Mouse (Mus musculus): ENCODE results near the gene Adgrl4. TPM values are rescaled to one million over a fixed set of nuclear protein-coding genes. Genes with fewer than 3 reads are reported as not detected.

Gene Adgrl4
- polyA plus RNA-seq, 1 experiment from 2014 or later: 5.0 TPM

DNA sequence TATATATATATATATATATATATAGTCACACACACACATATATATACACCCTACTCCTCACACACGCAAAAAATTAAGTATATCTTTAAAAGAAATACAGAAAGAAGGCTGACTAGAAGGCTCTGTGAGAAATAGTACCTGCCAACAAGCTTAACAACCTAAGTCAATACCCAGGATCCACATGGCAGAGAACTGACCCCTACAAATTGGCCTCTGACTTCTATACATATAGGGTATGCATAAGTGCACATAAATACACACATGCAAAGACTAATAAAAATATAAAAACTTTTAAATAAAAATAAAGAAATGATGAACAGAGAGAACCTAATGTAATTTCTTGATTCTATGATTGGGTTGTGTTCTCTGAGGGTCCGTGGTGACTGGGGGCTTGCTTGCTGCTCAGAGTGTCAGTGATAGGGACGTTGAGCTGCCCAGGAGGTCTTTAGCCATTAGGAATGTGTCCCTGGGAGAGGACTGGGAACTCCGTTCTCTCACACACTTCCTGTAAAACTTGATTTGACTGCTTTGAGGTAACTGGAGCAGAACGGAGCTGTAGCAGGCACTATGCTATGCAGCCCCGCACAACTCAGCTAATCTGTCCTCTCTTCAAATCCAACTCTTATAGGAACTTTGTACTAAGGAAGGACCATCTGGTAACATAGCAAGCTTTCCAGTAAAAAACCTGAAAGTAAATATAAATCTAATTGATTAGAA is 17.5 kb downstream of the Adgrl4 start:
- ATAC-seq (ENCODE audit: low read depth): no peak
- 47% methylated on average over 6 of the region's 6 CpGs for WGBS (ENCODE audit: insufficient replicate concordance)
- no peak overlapping the region for H3K9ac ChIP-seq (ENCODE audit: low read depth, low read length)
- H3K4me1 ChIP-seq (ENCODE audit: control insufficient read depth, low read depth, low read length): no peaks in the 10 kb centered on the region
- H3K36me3 ChIP-seq (ENCODE audit: control insufficient read depth, insufficient read depth): no peaks in the 10 kb centered on the region
- H3K9me3 ChIP-seq (replicated peaks; ENCODE audit: control insufficient read depth, low read length): no peaks in the 10 kb centered on the region
- no peak overlapping the region for H3K4me2 ChIP-seq (ENCODE audit: low read depth, low read length)
- no peak overlapping the region for H3K27ac ChIP-seq (ENCODE audit: low read length)
- no peak overlapping the region for H3K4me3 ChIP-seq (ENCODE audit: low read depth, low read length)
- no peaks in the 10 kb centered on the region for H3K27me3 ChIP-seq (ENCODE audit: control insufficient read depth, insufficient read depth, low read depth, low read length)

DNA sequence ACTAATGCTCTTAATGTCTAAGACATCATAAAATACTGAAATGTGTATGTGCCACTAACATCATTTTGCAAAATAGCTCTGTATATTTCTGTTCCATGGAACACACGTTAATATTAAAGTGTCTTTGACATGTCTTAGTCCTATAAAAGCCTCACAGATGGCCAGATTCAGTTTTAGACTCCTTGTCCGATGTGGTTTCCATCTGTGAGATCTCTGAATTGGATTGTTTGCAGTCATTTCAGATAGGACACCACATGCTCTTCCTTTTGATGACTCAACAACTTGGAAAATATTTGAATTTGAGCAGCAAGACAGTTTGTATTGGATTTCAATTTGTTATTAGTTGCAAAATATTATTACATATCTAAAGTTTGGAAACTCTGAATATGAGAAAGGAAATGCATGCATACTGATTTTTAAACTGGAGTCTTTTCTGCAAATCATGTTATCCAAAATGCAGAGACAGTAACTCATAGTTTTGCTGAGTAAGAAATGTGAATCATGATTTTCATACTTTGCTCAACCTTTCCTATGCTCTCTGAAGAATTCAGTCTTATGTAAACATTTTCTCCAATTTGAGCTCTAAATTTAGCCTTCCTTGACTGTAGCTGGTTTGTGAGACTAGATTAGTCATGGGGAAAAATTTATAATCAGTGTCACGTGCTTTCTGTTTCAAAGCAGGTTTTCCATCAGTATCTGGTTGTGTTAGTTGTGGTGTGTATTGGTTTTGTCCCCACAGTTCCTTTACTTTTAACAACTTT is 21.9 kb downstream of the Adgrl4 start:
- H3K9me3 ChIP-seq (replicated peaks; ENCODE audit: control insufficient read depth, low read length): no peaks in the 10 kb centered on the region
- no peak overlapping the region for H3K4me2 ChIP-seq (ENCODE audit: low read depth, low read length)
- no peak overlapping the region for H3K9ac ChIP-seq (ENCODE audit: low read depth, low read length)
- ATAC-seq (ENCODE audit: low read depth): no peak
- H3K36me3 ChIP-seq (ENCODE audit: control insufficient read depth, insufficient read depth): no peaks in the 10 kb centered on the region
- no peaks in the 10 kb centered on the region for H3K27me3 ChIP-seq (ENCODE audit: control insufficient read depth, insufficient read depth, low read depth, low read length)
- 44% methylated on average over 3 of the region's 3 CpGs for WGBS (ENCODE audit: insufficient replicate concordance)
- H3K4me1 ChIP-seq (ENCODE audit: control insufficient read depth, low read depth, low read length): no peaks in the 10 kb centered on the region
- no peak overlapping the region for H3K4me3 ChIP-seq (ENCODE audit: low read depth, low read length)
- no peak overlapping the region for H3K27ac ChIP-seq (ENCODE audit: low read length)

DNA sequence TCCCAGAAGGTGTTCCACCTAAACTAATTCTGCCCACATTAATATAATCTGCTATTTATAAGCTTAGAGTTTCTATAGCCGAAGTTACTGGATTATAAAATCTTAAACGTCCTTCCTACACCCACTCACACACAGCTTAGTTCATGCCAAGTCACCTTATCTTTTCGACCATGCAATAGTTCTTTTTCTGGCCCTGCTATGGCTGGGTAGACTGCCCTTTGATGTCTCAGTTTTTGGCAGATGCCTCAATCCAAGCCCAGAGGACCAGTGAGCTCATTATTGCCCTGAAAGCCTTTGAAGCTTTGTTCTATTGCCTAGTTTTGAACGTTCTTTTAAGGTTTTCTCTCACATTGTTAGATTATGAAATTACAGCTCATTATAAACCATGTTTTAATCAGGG is 27.5 kb downstream of the Adgrl4 start:
- Histone ChIP-seq H3K9me3 (replicated peaks; ENCODE audit: control insufficient read depth, low read length) (no peaks in the 10 kb centered on the region), H3K27ac (ENCODE audit: low read length) (no peak overlapping the region), H3K27me3 (ENCODE audit: control insufficient read depth, insufficient read depth, low read depth, low read length) (no peaks in the 10 kb centered on the region), H3K36me3 (ENCODE audit: control insufficient read depth, insufficient read depth) (no peaks in the 10 kb centered on the region), H3K4me3 (ENCODE audit: low read depth, low read length) (no peak overlapping the region), H3K4me2 (ENCODE audit: low read depth, low read length) (no peak overlapping the region), H3K4me1 (ENCODE audit: control insufficient read depth, low read depth, low read length) (no peaks in the 10 kb centered on the region), H3K9ac (ENCODE audit: low read depth, low read length) (no peak overlapping the region)
- 25% methylated on average over 4 of the region's 4 CpGs for WGBS (ENCODE audit: insufficient replicate concordance)
- ATAC-seq (ENCODE audit: low read depth): no peak

DNA sequence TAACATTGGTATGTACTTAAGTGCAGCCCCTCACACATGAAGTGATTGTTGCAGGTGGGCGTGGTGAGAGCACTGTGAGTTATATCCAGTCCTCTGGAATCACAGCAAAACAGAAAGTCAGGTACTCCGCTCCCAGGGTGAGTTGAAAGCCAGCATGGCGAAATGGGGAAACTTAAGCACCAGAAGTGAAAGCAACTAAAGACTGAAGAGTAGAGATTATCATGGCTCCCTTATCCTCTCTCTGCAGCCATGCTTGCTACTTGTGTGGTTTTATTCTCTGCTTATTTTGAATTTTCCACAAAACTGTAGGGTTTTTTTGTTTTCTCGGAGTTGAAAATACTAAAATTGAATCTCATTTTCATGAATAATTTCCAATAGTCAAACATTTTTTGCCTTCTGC is 51.2 kb downstream of the Adgrl4 start:
- ATAC-seq (ENCODE audit: low read depth): no peak
- WGBS (ENCODE audit: insufficient replicate concordance): 56% methylated on average over 4 of the region's 4 CpGs
- no peaks in the 10 kb centered on the region for H3K27me3 ChIP-seq (ENCODE audit: control insufficient read depth, insufficient read depth, low read depth, low read length)
- no peak overlapping the region for H3K9ac ChIP-seq (ENCODE audit: low read depth, low read length)
- H3K4me1 ChIP-seq (ENCODE audit: control insufficient read depth, low read depth, low read length): no peaks in the 10 kb centered on the region
- no peaks in the 10 kb centered on the region for H3K36me3 ChIP-seq (ENCODE audit: control insufficient read depth, insufficient read depth)
- H3K9me3 ChIP-seq (replicated peaks; ENCODE audit: control insufficient read depth, low read length): no peaks in the 10 kb centered on the region
- no peak overlapping the region for H3K27ac ChIP-seq (ENCODE audit: low read length)
- H3K4me3 ChIP-seq (ENCODE audit: low read depth, low read length): no peak overlapping the region
- no peak overlapping the region for H3K4me2 ChIP-seq (ENCODE audit: low read depth, low read length)

DNA sequence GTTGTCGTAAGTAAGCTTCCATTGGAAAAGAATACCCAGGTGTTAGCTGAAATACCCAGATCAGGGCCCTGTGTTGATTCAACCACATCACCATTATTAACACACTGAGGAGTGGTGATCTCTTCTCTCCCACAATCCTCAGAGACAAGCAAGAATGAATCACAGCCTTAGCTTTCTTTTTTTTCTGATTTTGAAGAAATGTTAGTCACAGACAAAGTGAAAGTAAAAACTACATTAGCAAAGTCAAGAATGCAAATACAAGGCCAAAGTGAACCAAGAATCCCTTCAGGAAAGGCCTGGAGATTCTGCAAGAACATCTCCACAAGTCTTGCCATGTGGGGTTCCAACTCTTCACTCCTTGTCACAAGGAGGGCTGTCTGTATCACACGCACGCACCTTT is 67.9 kb downstream of the Adgrl4 start:
- Histone ChIP-seq H3K9me3 (replicated peaks; ENCODE audit: control insufficient read depth, low read length) (no peaks in the 10 kb centered on the region), H3K9ac (ENCODE audit: low read depth, low read length) (no peak overlapping the region), H3K36me3 (ENCODE audit: control insufficient read depth, insufficient read depth) (no peaks in the 10 kb centered on the region), H3K4me1 (ENCODE audit: control insufficient read depth, low read depth, low read length) (no peaks in the 10 kb centered on the region), H3K27me3 (ENCODE audit: control insufficient read depth, insufficient read depth, low read depth, low read length) (no peaks in the 10 kb centered on the region), H3K4me2 (ENCODE audit: low read depth, low read length) (no peak overlapping the region), H3K27ac (ENCODE audit: low read length) (no peak overlapping the region), H3K4me3 (ENCODE audit: low read depth, low read length) (no peak overlapping the region)
- 75% methylated on average over 3 of the region's 3 CpGs for WGBS (ENCODE audit: insufficient replicate concordance)
- ATAC-seq (ENCODE audit: low read depth): no peak

DNA sequence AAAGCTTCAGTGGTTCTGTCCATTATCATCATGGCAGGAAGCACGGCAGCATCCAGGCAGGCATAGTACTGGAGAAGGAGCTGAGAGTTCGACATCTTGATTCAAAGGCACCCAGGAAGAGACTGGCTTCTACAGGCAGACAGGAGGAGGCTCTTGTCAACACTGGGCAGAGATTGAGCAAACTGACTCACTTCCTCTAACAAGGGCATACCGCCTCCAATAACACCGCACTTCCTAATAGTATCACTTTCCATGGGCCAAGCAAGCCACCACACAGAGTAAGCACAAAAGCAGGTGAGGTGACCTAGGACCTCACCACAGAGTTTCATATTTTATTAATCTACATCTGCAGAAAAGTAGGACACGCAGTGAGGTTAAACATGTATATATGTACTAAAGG is 73.5 kb downstream of the Adgrl4 start:
- H3K4me1 ChIP-seq (ENCODE audit: control insufficient read depth, low read depth, low read length): no peaks in the 10 kb centered on the region

DNA sequence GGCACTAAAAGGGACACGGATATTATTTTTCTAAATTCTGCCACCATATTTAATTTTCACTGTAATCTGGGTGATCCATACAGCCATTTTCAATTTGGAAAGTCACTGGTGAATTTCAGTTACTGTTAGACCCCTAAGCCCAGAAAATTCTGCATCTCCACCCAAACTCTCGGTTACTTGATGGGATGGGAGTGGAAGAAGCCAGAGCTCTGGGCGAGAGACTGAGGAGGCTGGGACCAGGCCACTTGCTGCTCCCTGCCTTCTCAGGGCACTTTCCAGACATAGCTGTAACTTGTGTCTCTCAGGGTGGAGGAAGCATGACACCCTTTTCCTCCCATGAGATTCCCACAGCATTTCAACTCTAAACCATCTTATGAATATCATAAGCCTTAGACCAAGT is 109.5 kb downstream of the Adgrl4 start:
- H3K9ac ChIP-seq (ENCODE audit: low read depth, low read length): no peak overlapping the region
- no peak overlapping the region for H3K4me2 ChIP-seq (ENCODE audit: low read depth, low read length)
- no peak overlapping the region for H3K4me3 ChIP-seq (ENCODE audit: low read depth, low read length)
- H3K4me1 ChIP-seq (ENCODE audit: control insufficient read depth, low read depth, low read length): no peaks in the 10 kb centered on the region
- H3K27me3 ChIP-seq (ENCODE audit: control insufficient read depth, insufficient read depth, low read depth, low read length): no peaks in the 10 kb centered on the region
- no peak overlapping the region for H3K27ac ChIP-seq (ENCODE audit: low read length)
- no peaks in the 10 kb centered on the region for H3K36me3 ChIP-seq (ENCODE audit: control insufficient read depth, insufficient read depth)
- WGBS (ENCODE audit: insufficient replicate concordance): 66% methylated on average over 3 of the region's 3 CpGs
- ATAC-seq (ENCODE audit: low read depth): no peak
- H3K9me3 ChIP-seq (replicated peaks; ENCODE audit: control insufficient read depth, low read length): no peaks in the 10 kb centered on the region

More for the DNA sequence above, 73.5 kb downstream of the Adgrl4 start:
- Histone ChIP-seq H3K36me3 (ENCODE audit: control insufficient read depth, insufficient read depth) (no peaks in the 10 kb centered on the region), H3K9me3 (replicated peaks; ENCODE audit: control insufficient read depth, low read length) (no peaks in the 10 kb centered on the region), H3K4me2 (ENCODE audit: low read depth, low read length) (no peak overlapping the region), H3K4me3 (ENCODE audit: low read depth, low read length) (no peak overlapping the region), H3K9ac (ENCODE audit: low read depth, low read length) (no peak overlapping the region), H3K27ac (ENCODE audit: low read length) (no peak overlapping the region), H3K27me3 (ENCODE audit: control insufficient read depth, insufficient read depth, low read depth, low read length) (no peaks in the 10 kb centered on the region)
- WGBS (ENCODE audit: insufficient replicate concordance): 66% methylated on average over 5 of the region's 5 CpGs
- ATAC-seq (ENCODE audit: low read depth): no peak

DNA sequence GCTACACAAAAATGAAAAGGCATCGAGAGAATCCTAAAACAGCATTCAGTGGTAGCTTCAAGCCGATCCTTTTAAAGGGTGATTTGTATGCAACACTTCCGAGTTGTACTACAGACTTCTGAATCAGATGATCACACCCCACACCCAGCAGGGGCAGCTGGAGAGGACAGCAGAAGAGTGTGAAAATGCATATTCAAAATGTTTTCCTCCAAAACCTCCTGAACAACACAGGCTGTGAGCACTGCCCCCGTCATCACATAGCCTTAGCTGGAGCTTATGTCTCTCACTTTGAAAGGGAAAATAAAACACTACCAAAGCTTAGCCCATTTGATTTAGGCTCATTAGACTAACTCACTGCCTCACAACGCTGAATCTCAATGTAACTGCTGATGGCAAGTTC is 113.3 kb downstream of the Adgrl4 start:
- no peak overlapping the region for H3K4me3 ChIP-seq (ENCODE audit: low read depth, low read length)
- H3K27ac ChIP-seq (ENCODE audit: low read length): no peak overlapping the region
- no peak for ATAC-seq (ENCODE audit: low read depth)
- no peaks in the 10 kb centered on the region for H3K9me3 ChIP-seq (replicated peaks; ENCODE audit: control insufficient read depth, low read length)
- H3K4me2 ChIP-seq (ENCODE audit: low read depth, low read length): no peak overlapping the region
- no peaks in the 10 kb centered on the region for H3K27me3 ChIP-seq (ENCODE audit: control insufficient read depth, insufficient read depth, low read depth, low read length)
- no peaks in the 10 kb centered on the region for H3K36me3 ChIP-seq (ENCODE audit: control insufficient read depth, insufficient read depth)
- WGBS (ENCODE audit: insufficient replicate concordance): 52% methylated on average over 5 of the region's 5 CpGs
- no peak overlapping the region for H3K9ac ChIP-seq (ENCODE audit: low read depth, low read length)
- H3K4me1 ChIP-seq (ENCODE audit: control insufficient read depth, low read depth, low read length): no peaks in the 10 kb centered on the region

DNA sequence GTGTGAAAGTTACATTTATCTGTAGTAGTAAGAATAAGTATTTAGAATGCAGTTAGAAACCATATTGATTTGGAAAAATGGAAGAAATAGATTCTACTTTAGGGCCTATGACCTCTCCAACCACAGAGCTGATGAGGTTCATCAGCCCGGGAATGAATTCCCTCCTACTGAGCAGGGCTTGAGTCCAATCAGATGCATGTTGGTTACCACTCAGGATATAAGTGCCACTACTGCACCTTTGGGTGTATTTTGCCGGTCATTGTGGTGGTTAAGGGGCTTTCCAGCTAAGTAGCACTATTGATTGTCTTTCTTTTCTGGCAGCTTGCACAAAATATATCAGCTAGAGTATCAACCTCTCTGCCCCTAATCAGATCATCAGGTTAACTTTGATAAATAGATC is 118.9 kb downstream of the Adgrl4 start:
- Histone ChIP-seq H3K27ac (ENCODE audit: low read length) (no peak overlapping the region), H3K4me1 (ENCODE audit: control insufficient read depth, low read depth, low read length) (no peaks in the 10 kb centered on the region), H3K9me3 (replicated peaks; ENCODE audit: control insufficient read depth, low read length) (no peaks in the 10 kb centered on the region), H3K36me3 (ENCODE audit: control insufficient read depth, insufficient read depth) (no peaks in the 10 kb centered on the region), H3K4me3 (ENCODE audit: low read depth, low read length) (no peak overlapping the region), H3K4me2 (ENCODE audit: low read depth, low read length) (no peak overlapping the region), H3K9ac (ENCODE audit: low read depth, low read length) (no peak overlapping the region), H3K27me3 (ENCODE audit: control insufficient read depth, insufficient read depth, low read depth, low read length) (no peaks in the 10 kb centered on the region)
- WGBS (ENCODE audit: insufficient replicate concordance): 66% methylated on average over 2 of the region's 2 CpGs
- no peak for ATAC-seq (ENCODE audit: low read depth)

All from liver, embryonic 16.5 days (tissue).